Mouse (Mus musculus) megakaryocyte, adult 5-6 weeks (primary cell): ENCODE measurements at regions not wholly inside any gene's neighbourhood (a gene's known extent, or its start where the extent isn't known, plus 50 kb on each side); places are given as distances from the start of the nearest gene placed in this dataset.

Experiments
- ATAC-seq: 2 replicates; pipeline ENCODE4 v1.8.0; 2016; ENCODE audit warnings: mild to moderate bottlenecking, inconsistent platforms; ENCODE audit not compliant: poor library complexity, severe bottlenecking

DNA sequence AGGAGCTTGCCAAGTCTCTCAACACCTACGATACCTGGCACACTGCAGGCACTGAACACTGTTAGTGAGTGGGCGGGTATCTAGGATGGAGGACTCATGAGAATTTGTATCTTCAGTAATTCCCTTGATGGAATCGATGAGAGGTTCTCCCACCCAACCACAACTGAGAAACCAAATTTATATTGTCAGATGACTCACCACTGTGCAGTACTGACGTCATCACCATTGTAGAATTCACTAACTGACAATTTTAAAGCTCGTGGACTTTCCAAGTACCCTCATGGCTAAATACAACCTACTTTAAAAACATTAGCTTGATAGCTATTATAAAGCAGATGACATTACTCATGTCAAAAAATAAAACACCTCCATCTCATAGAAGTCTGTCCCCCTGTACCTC lies 128.4 kb upstream of the Mtap start:
- no peak for ATAC-seq

DNA sequence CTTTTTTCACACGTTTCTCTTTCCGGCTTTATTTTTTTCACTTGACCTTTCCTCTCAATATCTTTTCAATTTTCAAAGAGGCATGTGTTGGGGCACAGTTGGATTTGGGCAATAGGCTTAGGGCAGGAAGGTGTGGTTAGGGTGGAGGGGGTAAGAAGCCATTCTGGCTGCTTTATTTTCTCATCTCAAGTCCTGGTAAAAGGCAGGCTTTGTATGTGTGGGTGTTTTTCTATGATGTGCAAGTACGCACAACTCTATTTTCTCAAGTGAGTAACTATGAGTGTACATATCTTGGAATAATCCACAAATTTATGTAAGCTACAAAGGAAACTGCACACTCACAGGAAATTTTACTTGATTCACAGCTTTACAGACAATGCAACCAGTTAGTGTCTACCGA lies 121.5 kb upstream of the Ifne start:
- no peak for ATAC-seq

DNA sequence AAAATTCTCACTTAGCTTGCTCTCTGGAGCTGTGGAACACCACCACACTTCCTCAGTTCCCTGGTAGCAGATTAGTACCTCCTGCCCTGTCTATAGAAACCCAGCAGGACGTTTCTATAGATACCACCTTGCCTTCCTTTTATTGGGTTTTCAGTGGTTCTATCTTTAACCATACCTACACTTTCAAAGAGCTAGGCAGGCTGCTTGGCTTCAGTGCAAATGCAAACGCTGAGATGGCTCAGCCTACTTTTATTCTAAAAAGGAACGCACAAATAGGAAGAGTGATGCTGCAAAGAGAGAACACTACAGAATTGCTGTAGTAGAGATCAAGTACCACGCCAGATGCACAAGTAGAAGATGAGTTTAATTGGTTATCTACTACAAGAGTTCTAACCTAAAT lies 120.9 kb upstream of the Ifne start:
- ATAC-seq: no peak

DNA sequence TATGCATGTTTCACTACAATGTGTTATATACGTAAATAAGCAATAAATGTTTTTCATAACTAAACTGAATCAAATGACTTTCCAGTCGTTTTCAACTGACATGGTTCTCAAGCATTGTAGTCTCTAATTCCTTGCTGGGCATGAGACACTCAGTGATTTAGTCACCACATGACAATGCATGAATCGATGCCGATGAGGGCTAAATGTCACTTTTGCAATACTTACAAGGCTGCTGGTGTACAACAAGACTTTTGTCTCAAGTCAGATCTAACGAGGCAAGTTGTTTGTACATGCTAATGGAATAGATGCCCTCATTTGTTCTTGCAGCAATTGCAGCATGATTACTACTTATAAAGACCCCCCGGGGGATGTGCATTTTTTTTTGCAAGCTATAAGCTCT lies 120.2 kb upstream of the Ifne start:
- ATAC-seq: no peak

DNA sequence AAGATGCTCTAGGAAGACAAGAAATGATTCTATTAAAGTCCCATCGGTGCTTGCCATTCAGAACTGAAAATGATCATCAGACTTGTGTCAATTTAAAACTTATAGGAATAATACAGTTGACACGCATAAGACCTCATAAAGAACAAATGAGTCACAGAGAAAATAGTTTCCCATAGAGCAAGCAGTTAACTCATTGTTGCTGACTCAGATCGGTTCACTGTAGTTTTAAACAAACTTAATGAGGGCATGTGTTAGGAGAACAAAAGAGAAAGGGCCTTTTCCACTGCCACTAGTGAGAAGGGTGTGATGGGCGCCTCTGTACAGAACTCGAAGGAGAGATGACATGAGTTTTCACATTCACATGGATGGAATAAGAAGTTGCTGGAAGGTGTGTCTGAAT lies 118.3 kb upstream of the Ifne start:
- ATAC-seq: no peak

DNA sequence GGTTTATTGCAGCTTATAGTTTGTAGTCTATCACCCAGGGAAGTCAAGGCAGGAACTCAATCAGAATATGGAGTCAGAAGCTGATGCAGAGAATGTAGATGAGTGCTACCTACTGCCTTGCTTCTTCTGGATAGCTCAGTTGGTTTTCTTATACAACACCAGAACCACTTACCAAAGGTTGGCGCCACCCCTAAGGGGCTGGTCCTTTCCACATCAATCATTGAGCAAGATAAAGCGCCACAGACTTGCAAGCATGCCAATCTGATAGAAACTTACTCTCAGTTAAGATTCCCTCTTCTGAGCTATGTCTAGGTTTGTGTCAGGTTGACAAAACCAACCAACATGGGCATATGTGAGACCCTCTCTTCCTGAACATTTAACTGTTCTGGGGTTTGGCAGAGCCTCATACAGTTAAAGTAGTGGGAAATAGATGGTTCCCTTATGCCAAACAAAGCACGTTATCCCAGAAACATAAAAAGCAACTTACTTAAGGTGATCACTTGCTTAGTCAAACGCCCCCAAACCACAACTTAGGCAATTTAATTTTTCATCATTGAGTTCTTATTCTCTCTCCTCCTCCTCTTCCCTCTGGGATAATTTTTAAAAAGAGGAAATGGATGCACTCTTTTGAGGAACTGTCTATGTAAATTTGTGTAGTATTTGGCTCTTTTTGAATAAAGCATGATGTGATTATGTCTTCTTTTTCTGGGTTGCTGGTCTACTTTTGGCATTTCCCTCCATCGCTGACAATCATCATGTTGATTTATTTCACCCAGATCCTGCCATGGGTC lies 115.3 kb upstream of the Ifne start:
- ATAC-seq: peak; percentile 61

DNA sequence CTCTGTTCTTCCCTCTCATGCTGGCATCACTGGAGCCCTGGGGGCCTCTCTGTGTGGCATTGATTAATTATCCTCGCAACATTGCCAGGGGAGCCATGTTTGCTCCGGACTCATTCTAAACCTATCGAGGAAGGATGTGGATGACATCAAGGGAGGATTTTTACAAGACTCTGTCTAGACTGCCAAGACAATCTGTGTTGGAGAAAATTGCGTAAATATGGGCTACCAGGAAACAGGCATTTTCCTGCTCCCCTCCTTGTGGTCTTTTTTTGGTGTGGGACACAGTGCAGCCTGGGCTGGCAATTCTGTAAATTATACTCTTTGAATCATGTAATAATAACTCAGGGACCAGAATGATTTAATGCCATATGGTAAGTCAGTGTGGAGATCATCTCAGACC lies 114.5 kb upstream of the Ifne start:
- ATAC-seq: no peak

DNA sequence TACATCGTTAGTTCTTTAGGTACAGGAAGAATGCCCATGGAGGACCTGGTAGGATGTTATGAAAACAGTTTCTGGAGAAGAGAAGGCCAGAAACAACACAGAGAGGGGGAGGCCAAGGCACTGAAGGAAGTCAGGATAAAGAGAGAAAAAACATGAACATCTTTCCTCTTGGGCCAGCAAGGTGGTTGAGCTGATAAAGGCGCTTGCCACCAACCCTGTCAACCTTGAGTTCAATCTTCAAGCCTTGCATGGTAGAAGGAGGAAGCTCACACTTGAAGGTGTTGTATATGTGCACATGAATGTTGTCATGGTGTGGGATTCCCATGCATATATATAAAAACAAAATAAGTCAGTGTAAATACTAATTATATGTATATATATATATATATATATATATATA lies 112.5 kb upstream of the Ifne start:
- ATAC-seq: no peak

DNA sequence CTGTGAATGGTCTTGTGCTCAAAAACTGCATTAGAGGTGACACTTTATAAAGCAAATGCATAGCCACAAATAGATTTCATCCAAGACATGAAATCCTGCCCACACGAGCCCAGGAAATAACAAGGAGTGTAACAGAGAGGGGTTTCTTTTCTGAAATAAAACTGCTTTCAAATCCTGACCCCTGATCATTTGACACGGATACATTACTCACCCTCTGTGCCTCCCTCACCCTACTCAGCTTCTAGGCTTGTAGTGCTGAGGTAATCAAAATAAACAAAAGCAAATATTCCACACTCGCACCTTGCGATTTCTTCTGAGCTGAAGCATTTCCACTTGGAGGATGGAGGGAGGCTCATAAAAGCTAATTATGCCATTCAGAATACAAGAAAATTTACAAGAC lies 108.4 kb upstream of the Ifne start:
- no peak for ATAC-seq

DNA sequence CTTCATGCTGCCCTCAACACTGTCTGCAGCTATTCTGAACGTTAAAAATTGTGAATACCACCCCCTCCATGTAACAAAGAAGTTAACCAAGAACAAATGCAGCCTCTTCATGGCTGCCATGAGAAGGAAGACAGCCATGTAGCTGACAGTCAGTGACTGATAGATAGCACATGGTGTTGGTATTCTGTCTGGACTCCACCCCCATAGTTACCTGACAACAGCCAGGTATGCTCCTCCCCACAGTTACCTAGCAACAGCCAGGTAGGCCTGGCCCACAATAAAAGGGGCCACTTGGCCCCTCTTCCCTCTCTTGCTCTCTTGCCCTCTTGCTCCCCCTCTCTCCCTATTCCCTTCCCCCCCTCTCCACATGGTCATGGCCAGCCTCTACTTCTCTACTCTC lies 107.1 kb upstream of the Ifne start:
- ATAC-seq: no peak

DNA sequence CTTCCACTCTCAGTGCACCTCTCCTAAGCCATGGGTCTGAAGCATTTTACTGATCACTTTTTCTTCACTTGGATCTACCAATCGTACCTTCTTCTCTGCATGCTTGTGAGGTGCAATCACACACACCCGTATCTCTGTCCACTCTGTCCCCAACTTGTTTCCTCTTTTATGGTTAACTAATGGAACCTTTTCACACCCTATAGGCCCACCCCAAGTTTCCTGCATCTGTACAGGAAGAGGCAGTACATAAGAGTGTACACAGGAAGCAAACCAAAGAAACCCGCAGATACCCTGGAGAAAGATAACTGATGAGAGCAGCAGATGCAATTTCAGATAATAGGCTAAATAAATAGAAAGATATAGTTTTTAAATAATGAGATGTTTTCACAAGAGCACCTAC lies 102.5 kb upstream of the Ifne start:
- peak; percentile 69 for ATAC-seq

DNA sequence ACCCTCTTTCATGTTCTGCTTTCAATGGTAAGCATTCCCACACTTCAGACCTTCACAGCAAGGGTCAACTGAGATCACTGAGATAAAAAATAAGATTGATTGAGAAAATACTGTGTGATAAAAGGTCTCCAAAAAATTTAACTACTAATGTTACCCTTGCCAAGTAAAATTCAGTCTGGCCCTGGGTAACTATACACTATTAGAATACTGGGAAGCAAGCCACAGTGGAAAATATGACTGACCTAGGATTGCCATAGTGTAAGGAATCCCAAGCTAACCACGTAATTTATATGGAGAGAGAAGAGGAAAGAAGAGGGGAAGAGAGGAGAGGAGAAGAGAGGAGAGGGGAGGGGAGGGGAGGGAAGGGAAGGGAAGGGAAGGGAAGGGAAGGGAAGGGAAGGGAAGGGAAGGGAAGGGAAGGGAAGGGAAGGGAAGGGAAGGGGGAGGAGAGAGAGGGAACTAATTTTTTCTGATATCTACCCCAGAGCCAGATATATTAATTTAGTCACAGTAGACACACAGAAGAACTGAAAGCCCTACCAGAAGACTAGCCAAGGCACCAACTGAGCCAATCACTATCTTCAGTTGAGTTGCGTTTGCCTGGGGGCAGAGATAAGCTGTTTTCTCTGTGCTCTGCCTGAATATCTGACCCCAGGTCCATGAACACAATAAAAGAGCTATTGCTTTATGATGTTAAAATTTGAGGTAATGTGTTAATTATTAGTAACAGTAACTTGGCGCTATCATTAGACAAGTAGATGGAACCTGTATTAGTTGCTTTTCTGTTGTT lies 97.3 kb upstream of the Ifne start:
- no peak for ATAC-seq

DNA sequence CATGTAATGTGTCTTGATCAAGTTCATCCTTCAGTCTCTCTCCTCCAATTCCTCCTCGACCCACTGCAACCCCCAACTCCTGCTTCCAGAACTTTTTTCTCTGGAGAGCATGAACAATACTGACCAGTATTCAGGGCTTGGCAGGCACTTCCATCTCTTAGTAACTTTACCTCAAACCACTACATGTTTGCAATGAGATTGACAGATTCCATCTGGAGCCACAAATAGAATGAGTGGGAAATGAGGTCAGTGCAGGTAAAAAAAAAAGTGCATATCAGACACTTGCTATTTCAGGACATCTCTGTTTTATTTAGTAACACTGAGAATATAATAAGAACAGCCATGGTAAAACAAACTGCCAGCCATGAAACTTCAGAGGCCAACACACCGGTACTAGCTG lies 94.5 kb upstream of the Ifne start:
- ATAC-seq: no peak

DNA sequence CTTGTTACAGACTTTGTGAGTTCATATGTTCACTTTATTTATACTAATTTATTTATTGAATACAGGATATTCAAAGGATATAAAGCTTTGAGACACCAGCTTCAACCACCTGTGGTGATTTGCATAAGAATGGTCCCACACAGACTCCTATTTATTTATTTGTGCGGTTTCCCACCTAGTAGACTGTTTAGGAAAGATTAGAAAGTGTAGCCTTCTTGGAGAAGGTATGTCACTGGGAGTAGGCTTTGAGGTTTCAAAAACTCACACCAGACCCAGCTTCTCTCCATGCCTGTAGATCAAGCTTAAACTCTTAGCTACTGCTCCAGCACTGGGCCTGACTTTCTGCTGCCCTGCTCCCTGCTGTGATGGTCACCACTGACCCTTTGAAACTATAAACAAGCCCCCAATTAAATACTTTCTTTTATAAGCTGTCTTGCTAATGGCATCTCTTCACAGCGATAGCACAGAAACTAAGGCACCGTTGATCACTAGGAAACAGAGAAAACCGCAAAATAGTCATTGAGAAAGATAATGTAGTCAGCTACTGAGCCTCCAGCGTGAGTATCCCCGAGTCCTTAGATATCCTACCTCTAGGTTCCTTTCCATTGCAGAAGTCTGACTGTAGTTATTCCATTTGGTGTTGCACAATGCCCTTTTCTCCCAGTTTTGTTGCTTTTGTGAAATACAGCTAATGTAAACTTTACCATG lies 89.3 kb upstream of the Ifne start:
- ATAC-seq: no peak

DNA sequence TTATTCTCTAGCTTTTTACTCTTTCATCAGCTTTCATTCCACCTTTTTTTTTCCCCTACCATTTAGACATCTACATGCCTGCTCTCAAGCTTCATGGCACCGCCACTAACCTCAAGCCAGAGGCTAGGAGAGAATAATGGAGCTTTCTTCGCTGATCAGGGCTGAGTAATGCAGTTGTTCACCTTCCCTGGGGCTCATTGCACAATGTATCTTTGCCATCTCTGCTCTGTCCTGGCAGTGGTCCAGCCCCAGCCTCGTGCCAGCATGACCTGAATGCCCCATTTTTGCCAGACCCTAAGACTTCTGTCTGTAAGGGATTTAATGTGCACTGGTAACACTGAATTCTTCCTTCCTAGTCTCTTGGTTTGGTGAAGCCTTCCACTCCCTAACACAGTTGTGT lies 79.6 kb upstream of the Ifne start:
- ATAC-seq: no peak

DNA sequence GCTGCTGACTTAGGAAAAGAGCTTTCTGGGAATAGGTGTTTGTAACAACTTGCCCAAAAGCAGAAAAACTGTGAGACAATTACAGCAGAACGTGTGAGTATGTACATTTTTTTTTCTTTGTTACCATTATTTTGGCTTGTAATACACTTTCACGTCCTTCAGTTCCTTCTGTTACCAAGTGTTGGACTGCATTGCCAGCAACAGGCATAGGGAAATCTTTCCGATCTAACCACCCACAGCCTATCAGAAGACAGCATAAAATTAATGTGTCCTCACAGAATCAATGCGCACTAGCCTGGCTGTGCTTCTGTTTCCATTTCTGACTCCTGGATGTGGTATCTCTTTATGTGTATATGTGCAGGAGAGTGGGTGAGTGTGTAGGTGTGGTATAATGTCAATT lies 76.6 kb upstream of the Ifne start:
- ATAC-seq: no peak

DNA sequence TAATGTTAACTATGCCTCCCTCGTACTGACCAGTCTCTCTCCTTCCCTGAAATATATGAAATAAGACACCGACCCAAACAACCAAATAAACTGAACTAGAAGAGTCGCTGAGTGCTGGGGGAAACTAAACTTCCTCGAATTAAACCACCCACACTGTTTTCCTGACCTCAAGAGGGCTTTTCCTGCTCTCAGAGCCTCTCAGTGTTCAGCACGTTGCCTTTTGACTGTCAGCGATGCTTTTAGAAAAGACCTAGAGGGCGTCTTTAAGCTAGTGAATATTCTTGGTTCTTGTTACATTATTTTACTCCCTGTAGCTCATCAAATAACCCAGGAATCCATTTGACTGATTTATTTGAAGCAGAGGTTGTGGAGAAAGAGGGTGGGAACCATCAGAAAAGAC lies 76.2 kb upstream of the Ifne start:
- no peak for ATAC-seq

DNA sequence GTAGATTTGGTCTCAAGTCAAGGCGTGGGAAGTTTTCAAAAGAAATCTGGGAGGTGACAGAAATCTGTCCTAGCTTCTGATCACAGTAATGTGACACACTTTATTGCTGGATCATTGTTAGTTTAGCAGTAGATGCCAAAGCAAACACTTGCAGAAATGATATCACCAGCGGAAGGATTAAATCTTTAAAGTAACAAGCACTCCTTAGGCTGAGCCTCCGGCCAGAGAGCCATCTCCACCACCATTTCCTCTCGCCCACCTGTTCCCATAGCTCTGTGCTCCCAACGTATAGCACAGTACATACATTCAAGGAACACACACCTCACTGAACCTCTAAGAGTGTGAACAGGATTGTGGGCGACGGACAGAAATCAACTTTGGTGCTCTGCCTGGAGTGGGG lies 75.6 kb upstream of the Ifne start:
- ATAC-seq: no peak

DNA sequence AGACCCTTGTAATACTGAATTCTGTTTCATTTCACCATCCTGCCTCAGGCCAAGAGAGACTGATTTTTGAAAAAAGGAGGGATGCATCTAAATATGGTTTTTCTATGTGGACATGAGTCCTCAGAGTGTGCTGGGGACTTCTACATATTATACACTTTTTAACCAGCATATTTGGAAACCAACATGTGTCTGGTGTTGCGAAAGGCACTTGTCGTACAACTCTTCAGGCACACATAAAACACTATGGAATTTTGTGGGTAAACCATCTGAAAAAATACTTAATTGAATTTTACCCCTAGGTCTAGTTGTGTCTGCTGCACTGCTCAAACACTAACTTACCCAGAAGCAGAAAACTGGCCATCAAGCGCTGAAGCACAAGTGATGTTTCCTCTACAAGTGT lies 74.0 kb upstream of the Ifne start:
- no peak for ATAC-seq

DNA sequence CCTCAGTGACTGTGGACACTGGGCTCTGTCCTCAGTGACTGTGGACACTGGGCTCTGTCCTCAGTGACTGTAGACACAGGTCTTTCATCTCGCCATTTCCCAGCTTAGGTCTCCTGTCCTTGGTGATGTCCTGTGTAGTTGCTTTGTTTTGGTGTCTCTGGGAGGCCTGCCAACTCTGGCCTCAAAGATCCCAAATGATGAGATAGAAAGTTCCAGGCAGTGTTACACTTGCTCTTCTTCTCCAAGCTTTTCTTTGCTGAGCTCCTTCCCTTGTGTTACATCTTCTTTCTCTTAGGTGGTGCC lies 71.0 kb upstream of the Ifne start:
- ATAC-seq: no peak

DNA sequence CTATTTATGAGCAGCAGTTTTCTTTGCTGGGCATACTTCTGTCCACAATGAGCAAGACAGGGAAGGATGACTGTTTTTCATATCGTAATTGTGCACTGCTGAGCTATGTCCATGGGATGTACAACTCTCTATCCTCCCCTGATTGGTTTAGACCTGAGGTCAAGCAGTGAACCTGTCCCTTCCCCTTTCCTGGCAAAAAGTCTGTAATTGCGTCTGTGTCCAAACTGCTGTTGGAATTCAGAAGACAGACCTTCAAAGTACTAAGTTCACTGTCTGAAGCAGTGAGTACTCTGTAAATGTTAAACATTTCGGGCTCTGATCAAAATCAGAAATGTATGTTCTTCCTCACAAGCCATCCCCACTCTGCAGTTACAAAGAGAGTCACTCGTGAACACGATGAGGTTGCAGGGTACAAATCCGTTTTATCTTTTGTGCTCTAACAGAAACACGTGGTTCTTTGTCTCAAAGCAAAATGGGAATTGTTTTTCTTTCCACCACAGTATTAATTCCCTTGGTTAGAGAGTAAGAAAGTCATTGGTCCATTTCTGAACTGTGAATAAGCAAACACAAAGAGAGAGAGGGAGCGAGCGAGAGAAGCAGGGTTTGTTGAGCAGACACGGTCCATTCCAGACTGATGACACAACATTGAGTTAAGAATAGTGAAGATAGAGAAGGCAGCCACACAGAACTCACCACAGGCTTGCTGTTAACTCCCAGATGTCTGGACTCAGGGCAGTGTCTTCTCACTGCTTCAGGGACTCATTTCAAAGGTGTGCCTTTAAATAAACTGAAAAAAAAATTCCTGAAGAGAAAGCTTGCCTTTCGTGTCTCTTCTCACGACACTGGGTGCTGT lies 70.4 kb upstream of the Ifne start:
- no peak for ATAC-seq
